Mouse (Mus musculus) hindlimb bud, embryonic 11.5 days (tissue): ENCODE measurements around the gene Abca9.

ENCODE experiments used
- DNase-seq: peaks from one replicate; pipeline ENCODE4 v3.0.0-alpha.2; 2012; ENCODE audit warnings: low read depth, low spot score; ENCODE audit errors: extremely low spot score

Abca9 gene

GRCm38 (mm10) chr11:110167459-110168251, at the start of gene Abca9:
Gene Abca9 (minus strand): TSS chr11:110168196.
- no peak for DNase-seq

GRCm38 (mm10) chr11:110217118-110217517, 49.1 kb upstream of the Abca9 start:
- DNase-seq = no peak

- no peak for DNase-seq
Observed at GRCm38 (mm10) chr11:110203930-110204329, 35.9 kb upstream of the Abca9 start.

GRCm38 (mm10) chr11:110198882-110199281, 30.9 kb upstream of the Abca9 start:
- no peak for DNase-seq

GRCm38 (mm10) chr11:110196561-110197306, 28.7 kb upstream of the Abca9 start:
- no peak for DNase-seq

GRCm38 (mm10) chr11:110195310-110195709, 27.3 kb upstream of the Abca9 start:
- no peak for DNase-seq

GRCm38 (mm10) chr11:110171212-110171611, 3.2 kb upstream of the Abca9 start:
- no peak for DNase-seq

GRCm38 (mm10) chr11:110165822-110166221, 2.2 kb downstream of the Abca9 start:
- no peak for DNase-seq

- no peak for DNase-seq
Observed at GRCm38 (mm10) chr11:110165409-110165808, 2.6 kb downstream of the Abca9 start.

- no peak for DNase-seq
Observed at GRCm38 (mm10) chr11:110157059-110157458, 10.9 kb downstream of the Abca9 start.

GRCm38 (mm10) chr11:110155985-110156384, 12.0 kb downstream of the Abca9 start:
- no peak for DNase-seq

- no peak for DNase-seq
Observed at GRCm38 (mm10) chr11:110147640-110148039, 20.4 kb downstream of the Abca9 start.

GRCm38 (mm10) chr11:110145421-110145820, 22.6 kb downstream of the Abca9 start:
- no peak for DNase-seq

- DNase-seq = no peak
Observed at GRCm38 (mm10) chr11:110130760-110131159, 37.2 kb downstream of the Abca9 start.

GRCm38 (mm10) chr11:110111137-110111536, 56.9 kb downstream of the Abca9 start:
- no peak for DNase-seq

GRCm38 (mm10) chr11:110101437-110101836, 66.6 kb downstream of the Abca9 start:
- DNase-seq = no peak

- no peak for DNase-seq
Observed at GRCm38 (mm10) chr11:110098901-110099300, 69.1 kb downstream of the Abca9 start.

- DNase-seq = no peak
Observed at GRCm38 (mm10) chr11:110097465-110097864, 70.5 kb downstream of the Abca9 start.

GRCm38 (mm10) chr11:110095858-110096257, 72.1 kb downstream of the Abca9 start, which contains the start of gene Abca8a:
Gene Abca8a (minus strand): TSS chr11:110095978.
- no peak for DNase-seq

- no peak for DNase-seq
Observed at GRCm38 (mm10) chr11:110094846-110095380, 73.1 kb downstream of the Abca9 start.

- no peak for DNase-seq
Observed at GRCm38 (mm10) chr11:110094236-110094635, 73.8 kb downstream of the Abca9 start.

- no peak for DNase-seq
Observed at GRCm38 (mm10) chr11:110091328-110091727, 76.7 kb downstream of the Abca9 start.
